Mouse (Mus musculus): Measurements from ENCODE around the gene Akirin2.

DNA sequence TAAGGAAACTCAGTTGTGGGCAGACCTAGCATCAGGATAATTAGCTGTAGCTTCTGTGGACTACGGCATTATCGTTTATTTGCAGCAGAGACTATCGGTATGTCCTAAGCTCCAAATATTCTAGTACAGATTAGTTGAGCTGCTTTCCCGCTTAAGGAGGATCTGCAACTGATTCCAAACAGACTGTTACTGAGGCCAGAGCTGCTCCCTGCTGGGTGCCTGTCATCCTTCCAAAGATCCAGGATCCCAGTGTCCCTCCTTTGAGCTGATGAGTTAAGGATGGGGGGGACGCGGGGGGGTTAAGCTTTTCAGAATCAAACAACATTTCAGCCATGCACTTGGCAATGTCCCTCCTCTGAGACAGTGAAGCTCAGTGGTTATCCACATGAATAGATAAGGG, 20.8 kb upstream of the Akirin2 start:
- TF ChIP-seq CTCF (IDR thresholded peaks at IDR 0.05; ENCODE audit: control insufficient read depth, insufficient read depth, insufficient replicate concordance, low read depth, low read length), result no peak
- TF ChIP-seq POLR2A (IDR thresholded peaks at IDR 0.05; ENCODE audit: control insufficient read depth, low read depth, low read length), result no peak
